Mouse (Mus musculus): ENCODE results near the gene Arhgap44.

DNA sequence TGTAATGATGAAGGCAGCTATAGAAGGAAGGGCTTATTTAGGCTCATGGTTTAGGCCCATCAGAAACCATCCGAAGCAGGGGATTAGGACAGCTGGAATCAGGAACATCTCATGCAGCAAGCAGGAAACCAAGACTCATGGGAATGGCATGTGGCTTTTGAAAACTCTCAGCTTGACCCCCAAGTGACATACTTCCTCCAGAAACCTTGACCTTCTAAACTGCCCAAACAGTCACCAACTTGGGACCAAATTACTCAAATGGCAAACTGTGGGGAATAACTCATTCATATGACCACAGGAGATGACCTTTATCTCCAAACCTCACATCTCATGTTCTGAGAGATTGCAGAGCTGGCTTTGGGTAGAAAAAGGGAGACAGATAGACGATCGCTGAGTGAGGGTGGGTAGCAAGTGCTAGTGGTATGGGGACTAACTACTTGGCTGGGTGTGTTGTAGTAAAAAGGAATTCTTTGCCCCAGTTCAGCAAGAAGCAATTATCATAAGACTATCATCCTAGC, 191.2 kb downstream of the Arhgap44 start:
- TF ChIP-seq CTCF (IDR thresholded peaks at IDR 0.05): no peak
- TF ChIP-seq EP300 (IDR thresholded peaks at IDR 0.05; ENCODE audit: insufficient read depth, low read depth, low read length): no peak

Measured in heart, adult 2 months (tissue).